Mouse (Mus musculus) v-Abl transformed pro-B cells (cell line): Measurements from ENCODE around the gene Clcf1.

Experiments
- in situ Hi-C, 2 experiments: fragments of 400-800 bp; cut with MboI; formaldehyde crosslinking; loops; one replicate each; pipeline ENCODE4 v1.15.1; 2025; ENCODE audit not compliant: unreplicated experiment in 2 of 2

The Clcf1 gene

GRCm38 (mm10) chr19:4216041-4216685, 2.1 kb downstream of the Clcf1 start:
- in situ Hi-C loops, result no loop called here

- in situ Hi-C loops, result no loop called here
Observed at GRCm38 (mm10) chr19:4217140-4217539, 3.1 kb downstream of the Clcf1 start.

GRCm38 (mm10) chr19:4217855-4218254, 3.8 kb downstream of the Clcf1 start:
- in situ Hi-C loops, result no loop called here

- in situ Hi-C loops, result no loop called here
Observed at GRCm38 (mm10) chr19:4218293-4218692, 4.3 kb downstream of the Clcf1 start.

- in situ Hi-C loops, result no loop called here
Observed at GRCm38 (mm10) chr19:4218784-4219183, 4.7 kb downstream of the Clcf1 start.

GRCm38 (mm10) chr19:4219943-4220342, 5.9 kb downstream of the Clcf1 start:
- in situ Hi-C loops, result no loop called here

- in situ Hi-C loops, result no loop called here
Observed at GRCm38 (mm10) chr19:4220416-4220815, 6.4 kb downstream of the Clcf1 start.

- in situ Hi-C loops, result no loop called here
Observed at GRCm38 (mm10) chr19:4220957-4221743, 7.1 kb downstream of the Clcf1 start.

GRCm38 (mm10) chr19:4222165-4222564, 8.1 kb downstream of the Clcf1 start:
- in situ Hi-C loops, result no loop called here

GRCm38 (mm10) chr19:4226779-4227178, 12.7 kb downstream of the Clcf1 start:
- in situ Hi-C loops, result no loop called here

- in situ Hi-C loops, result no loop called here
Observed at GRCm38 (mm10) chr19:4227446-4227845, 13.4 kb downstream of the Clcf1 start.

GRCm38 (mm10) chr19:4227894-4228678, 14.0 kb downstream of the Clcf1 start:
- in situ Hi-C loops, result no loop called here

GRCm38 (mm10) chr19:4228891-4229290, 14.9 kb downstream of the Clcf1 start:
- in situ Hi-C loops, result no loop called here

GRCm38 (mm10) chr19:4229451-4230076, 15.5 kb downstream of the Clcf1 start:
- in situ Hi-C loops, result loop anchor here in 1 of 2 experiments (10.0 kb wide), 1 partner anchor 445 kb away; no protein-coding TSS in a partner anchor

GRCm38 (mm10) chr19:4230415-4230814, 16.4 kb downstream of the Clcf1 start:
- in situ Hi-C loops, result loop anchor here in 1 of 2 experiments (10.0 kb wide), 1 partner anchor 446 kb away; no protein-coding TSS in a partner anchor

GRCm38 (mm10) chr19:4231253-4232185, 17.5 kb downstream of the Clcf1 start, which contains the start of gene Pold4:
Gene Pold4, plus strand, starts transcription at chr19:4231899.
- in situ Hi-C loops, result loop anchor here in 1 of 2 experiments (10.0 kb wide), 1 partner anchor 447 kb away; no protein-coding TSS in a partner anchor

- in situ Hi-C loops, result loop anchor here in 1 of 2 experiments (10.0 kb wide), 1 partner anchor 447 kb away; no protein-coding TSS in a partner anchor
Observed at GRCm38 (mm10) chr19:4232186-4232572, 18.1 kb downstream of the Clcf1 start.

- in situ Hi-C loops, result loop anchor here in 1 of 2 experiments (10.0 kb wide), 1 partner anchor 448 kb away; no protein-coding TSS in a partner anchor
Observed at GRCm38 (mm10) chr19:4232651-4233050, 18.6 kb downstream of the Clcf1 start.

GRCm38 (mm10) chr19:4234548-4234947, 20.5 kb downstream of the Clcf1 start:
- in situ Hi-C loops, result loop anchor here in 1 of 2 experiments (10.0 kb wide), 1 partner anchor 450 kb away; no protein-coding TSS in a partner anchor
